Mouse (Mus musculus) liver, adult 2 months (tissue): ENCODE measurements around the gene Rasal2.

ENCODE experiments used
- CTCF ChIP-seq: fragments of 200-500 bp; IDR thresholded peaks from 2 replicates; pipeline ENCODE4 v1.5.1; 2011; ENCODE audit warnings: low read depth, low read length, control low read depth
- POLR2A ChIP-seq: fragments of 200-500 bp; IDR thresholded peaks from 2 replicates; pipeline ENCODE4 v1.6.1; 2011; ENCODE audit warnings: low read length, control low read depth; ENCODE audit not compliant: insufficient read depth; ENCODE audit errors: extremely low read depth

DNA sequence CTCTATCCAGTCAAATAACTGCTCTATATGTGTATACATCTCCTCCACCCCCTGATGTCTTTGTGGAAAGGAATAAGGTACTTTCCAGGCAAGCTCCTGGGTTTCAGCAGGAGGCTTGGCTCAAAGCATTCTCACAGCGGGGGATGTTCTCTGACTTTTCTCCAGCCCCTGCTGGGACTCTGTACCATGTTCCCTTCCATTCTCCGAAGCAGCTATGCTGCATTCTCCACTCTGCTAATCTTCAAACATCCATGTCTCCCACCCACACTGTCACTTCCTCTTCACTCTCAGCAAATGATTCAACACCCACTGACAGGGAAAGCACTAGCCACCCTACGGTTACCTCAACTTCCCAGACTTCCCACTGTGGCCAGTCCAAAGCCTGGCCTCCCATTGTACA, 20.9 kb upstream of the Rasal2 start:
- TF ChIP-seq CTCF (no peak), POLR2A (no peak)
